Mouse (Mus musculus): ENCODE measurements around the gene Exoc1.

DNA sequence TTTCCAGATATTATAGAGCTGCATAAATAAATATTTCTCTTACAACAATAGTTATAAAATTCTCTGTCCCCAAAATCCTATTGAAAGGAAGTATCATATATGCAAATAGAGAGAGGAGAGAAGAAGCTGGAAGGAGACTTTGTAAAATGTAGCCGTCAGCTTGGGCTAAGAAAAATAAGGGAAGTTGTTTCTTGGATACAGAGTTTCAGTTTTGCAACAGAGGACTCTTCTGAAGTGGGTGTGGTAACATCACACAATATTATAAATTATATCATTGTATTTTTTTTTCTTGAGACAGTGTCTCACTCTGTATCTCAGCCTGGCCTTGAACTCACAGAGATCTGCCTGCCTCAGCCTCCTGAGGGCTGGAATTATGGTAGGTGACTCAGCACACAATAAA, 6.7 kb upstream of the Exoc1 start:
- no peak for TF ChIP-seq CTCF (IDR thresholded peaks at IDR 0.05; ENCODE audit: extremely low read depth, insufficient read depth, low read length)
- TF ChIP-seq POLR2A (IDR thresholded peaks at IDR 0.05; ENCODE audit: extremely low read depth, insufficient read depth, low read length), result no peak

Measured in cortical plate, adult 2 months (tissue).